Mouse (Mus musculus) MEL (cell line): ENCODE measurements at regions not wholly inside any gene's neighbourhood (a gene's known extent, or its start where the extent isn't known, plus 50 kb on each side); places are given as distances from the start of the nearest gene placed in this dataset.

Experiments
- DNase-seq: peaks from one replicate; pipeline ENCODE4 v3.0.0; 2011; ENCODE audit warnings: low read depth, low spot score
- H3K27ac ChIP-seq: 2 replicates; pipeline ENCODE4 v1.5.1; 2012; ENCODE audit warnings: low read depth, mild to moderate bottlenecking, control low read depth, low read length, moderate library complexity; ENCODE audit not compliant: control insufficient read depth
- H3K27me3 ChIP-seq, 2 experiments: fragments of 150-350 bp in 1 of 2; sonication (generic) in 1 of 2; 2 replicates each; pipeline ENCODE4 v1.6.1; 2012; ENCODE audit warnings: low read length in 2 of 2, mild to moderate bottlenecking in 2 of 2, improper control_type of control experiment in 1 of 2, moderate library complexity in 1 of 2; ENCODE audit not compliant: insufficient read depth in 2 of 2, control insufficient read depth in 1 of 2
- H3K36me3 ChIP-seq, 2 experiments: 2 replicates each; pipeline ENCODE4 v1.6.1; 2012 to 2014; ENCODE audit warnings: low read length in 2 of 2, improper control_type of control experiment in 1 of 2, inconsistent platforms in 1 of 2, mild to moderate bottlenecking in 1 of 2; ENCODE audit not compliant: insufficient read depth in 2 of 2, control insufficient read depth in 1 of 2
- H3K4me1 ChIP-seq, 2 experiments: fragments of 150-350 bp in 1 of 2; sonication (generic) in 1 of 2; 2 replicates each; pipeline ENCODE4 v1.6.1; 2012; ENCODE audit warnings: low read length in 2 of 2, improper control_type of control experiment in 1 of 2, mild to moderate bottlenecking in 1 of 2; ENCODE audit not compliant: insufficient read depth in 2 of 2, control insufficient read depth in 1 of 2
- H3K4me3 ChIP-seq, 2 experiments: fragments of 150-350 bp in 1 of 2; sonication (generic) in 1 of 2; 2 replicates each; pipeline ENCODE4 v1.5.1; 2012; ENCODE audit warnings: low read depth in 2 of 2, low read length in 2 of 2, mild to moderate bottlenecking in 2 of 2, moderate library complexity in 2 of 2, control low read depth in 1 of 2, improper control_type of control experiment in 1 of 2; ENCODE audit not compliant: control insufficient read depth in 1 of 2, insufficient read depth in 1 of 2
- H3K79me2 ChIP-seq: 2 replicates; pipeline ENCODE4 v1.6.1; 2012; ENCODE audit warnings: mild to moderate bottlenecking, low read length, moderate library complexity; ENCODE audit not compliant: control insufficient read depth, poor library complexity, insufficient read depth
- H3K9ac ChIP-seq: 2 replicates; pipeline ENCODE4 v1.6.1; 2012; ENCODE audit warnings: low read depth, mild to moderate bottlenecking, control low read depth, low read length, moderate library complexity; ENCODE audit not compliant: control insufficient read depth, poor library complexity, severe bottlenecking
- H3K9me3 ChIP-seq: fragments of 150-350 bp; sonication (generic); replicated peaks from 2 replicates; pipeline ENCODE4 v1.6.1; 2012; ENCODE audit warnings: mild to moderate bottlenecking, low read length, improper control_type of control experiment, moderate library complexity; ENCODE audit not compliant: insufficient read depth
- CHD2 ChIP-seq: IDR thresholded peaks from 2 replicates; pipeline ENCODE4 v1.6.1; 2011; ENCODE audit warnings: low read length, improper control_type of control experiment
- CTCF ChIP-seq, 3 experiments: IDR thresholded peaks in 2 of 3; conservative IDR thresholded peaks in 1 of 3; 2 replicates each; pipeline ENCODE4 v1.5.1; 2011 to 2012; ENCODE audit warnings: low read length in 3 of 3, low read depth in 2 of 3, mild to moderate bottlenecking in 2 of 3, improper control_type of control experiment in 1 of 3, inconsistent platforms in 1 of 3, mixed read lengths in 1 of 3, moderate library complexity in 1 of 3; ENCODE audit not compliant: control insufficient read depth in 1 of 3, insufficient read depth in 1 of 3, poor library complexity in 1 of 3, severe bottlenecking in 1 of 3
- E2F4 ChIP-seq: IDR thresholded peaks from 2 replicates; pipeline ENCODE4 v1.6.1; 2011; ENCODE audit warnings: low read depth, low read length, improper control_type of control experiment, borderline replicate concordance
- HCFC1 ChIP-seq: IDR thresholded peaks from 2 replicates; pipeline ENCODE4 v1.6.1; 2012; ENCODE audit warnings: low read depth, mild to moderate bottlenecking, inconsistent platforms, low read length, improper control_type of control experiment, moderate library complexity
- KAT2A ChIP-seq: conservative IDR thresholded peaks from 2 replicates; pipeline ENCODE4 v1.6.1; 2012; ENCODE audit warnings: low read depth, low read length, improper control_type of control experiment, inconsistent platforms
- POLR2A ChIP-seq, 2 experiments: IDR thresholded peaks; 2 replicates each; pipeline ENCODE4 v1.6.1; 2011 to 2012; ENCODE audit warnings: low read length in 2 of 2, mild to moderate bottlenecking in 2 of 2, control low read depth in 1 of 2, improper control_type of control experiment in 1 of 2, low read depth in 1 of 2, moderate library complexity in 1 of 2; ENCODE audit not compliant: control insufficient read depth in 1 of 2, insufficient read depth in 1 of 2, poor library complexity in 1 of 2
- POLR2AphosphoS2 ChIP-seq: IDR thresholded peaks from 2 replicates; pipeline ENCODE4 v1.6.1; 2011; ENCODE audit warnings: low read length, improper control_type of control experiment
- SIN3A ChIP-seq: IDR thresholded peaks from 2 replicates; pipeline ENCODE4 v1.6.1; 2012; ENCODE audit warnings: low read length, improper control_type of control experiment, inconsistent platforms
- SMC3 ChIP-seq: IDR thresholded peaks from 2 replicates; pipeline ENCODE4 v1.6.1; 2011; ENCODE audit warnings: low read depth, low read length, improper control_type of control experiment
- UBTF ChIP-seq: IDR thresholded peaks from 2 replicates; pipeline ENCODE4 v1.6.1; 2012; ENCODE audit warnings: low read depth, mild to moderate bottlenecking, inconsistent platforms, low read length, improper control_type of control experiment, moderate library complexity, borderline replicate concordance; ENCODE audit not compliant: insufficient read depth
- USF1 ChIP-seq: IDR thresholded peaks from 2 replicates; pipeline ENCODE4 v1.6.1; 2014; ENCODE audit warnings: low read depth, mild to moderate bottlenecking, inconsistent platforms, low read length, improper control_type of control experiment, moderate library complexity
- USF2 ChIP-seq, 2 experiments: IDR thresholded peaks; 2 replicates each; pipeline ENCODE4 v1.6.1; 2011 to 2012; ENCODE audit warnings: improper control_type of control experiment in 2 of 2, low read length in 2 of 2, borderline replicate concordance in 1 of 2, inconsistent platforms in 1 of 2, low read depth in 1 of 2, mild to moderate bottlenecking in 1 of 2; ENCODE audit not compliant: insufficient read depth in 1 of 2
- ZC3H11A ChIP-seq: IDR thresholded peaks from 2 replicates; pipeline ENCODE4 v1.6.1; 2012; ENCODE audit warnings: low read depth, mild to moderate bottlenecking, inconsistent platforms, low read length, improper control_type of control experiment
- ZKSCAN1 ChIP-seq: IDR thresholded peaks from 2 replicates; pipeline ENCODE4 v1.6.1; 2012; ENCODE audit warnings: low read depth, mild to moderate bottlenecking, inconsistent platforms, low read length, improper control_type of control experiment, moderate library complexity
- ZNF384 ChIP-seq: IDR thresholded peaks from 2 replicates; pipeline ENCODE4 v1.6.1; 2012; ENCODE audit warnings: low read depth, mild to moderate bottlenecking, inconsistent platforms, low read length, improper control_type of control experiment

DNA sequence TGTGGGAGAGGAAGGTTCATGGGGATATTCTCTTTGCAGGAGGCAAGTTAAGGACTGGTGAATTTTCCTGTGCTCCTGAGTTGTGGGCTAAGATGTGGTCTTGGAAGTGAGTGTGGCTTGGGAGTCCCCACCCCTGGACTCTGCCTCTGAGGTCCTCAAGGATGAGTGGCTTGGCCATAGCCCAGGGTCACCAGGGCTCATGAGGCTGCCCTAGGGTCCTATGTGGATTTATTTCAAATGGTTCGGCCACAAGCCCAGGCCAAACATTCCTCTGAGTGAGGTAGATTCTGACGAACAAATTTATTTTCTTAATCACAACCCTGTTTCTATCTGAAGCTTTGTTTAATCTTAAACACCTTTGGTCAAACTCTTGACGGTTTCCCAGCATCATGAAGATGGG is 98.4 kb downstream of the Gm10604 start:
- Histone ChIP-seq H3K4me3 (no peak overlapping the region), H3K36me3 (no peaks in the 10 kb centered on the region), H3K27ac (no peak overlapping the region), H3K9me3 (no peaks in the 10 kb centered on the region), H3K4me1 (no peaks in the 10 kb centered on the region), H3K79me2 (no peaks in the 10 kb centered on the region), H3K9ac (no peak overlapping the region), H3K27me3 (0 out of 4 replicates have a peak, but pooled peaks cover 0 to 1% of the 10 kb centered on the region in 2 experiments)
- no peak for DNase-seq
- TF ChIP-seq UBTF, result no peak

DNA sequence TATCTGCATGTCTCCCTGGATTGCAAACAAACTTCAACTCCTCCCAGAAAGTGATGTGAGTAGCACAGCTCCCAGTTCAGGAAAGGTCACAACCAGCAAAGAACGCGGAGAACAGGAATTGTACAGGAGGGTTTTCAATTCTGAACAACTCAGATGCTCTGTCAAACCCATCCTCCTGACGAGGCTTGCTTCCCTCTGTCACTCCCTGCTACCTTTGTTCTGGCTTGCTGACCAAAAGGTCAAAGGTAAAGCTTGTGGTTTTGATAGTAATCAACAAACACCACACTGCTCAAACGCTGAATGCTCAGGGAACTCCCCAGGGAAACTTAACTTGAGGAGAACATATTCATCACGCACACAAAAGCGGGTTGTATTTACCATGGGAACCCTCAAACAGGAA is 102.4 kb downstream of the Gm10604 start:
- Histone ChIP-seq H3K4me1 (no peaks in the 10 kb centered on the region), H3K36me3 (no peaks in the 10 kb centered on the region), H3K4me3 (no peak overlapping the region), H3K79me2 (no peaks in the 10 kb centered on the region), H3K9me3 (no peaks in the 10 kb centered on the region), H3K27ac (no peak overlapping the region), H3K9ac (no peak overlapping the region), H3K27me3 (no peaks in the 10 kb centered on the region)
- no peak for DNase-seq
- TF ChIP-seq CHD2, result no peak
- no peak for TF ChIP-seq HCFC1
- no peak for TF ChIP-seq SMC3
- TF ChIP-seq E2F4, result no peak
- no peak for TF ChIP-seq UBTF
- TF ChIP-seq ZNF384, result no peak
- TF ChIP-seq USF1, result no peak
- TF ChIP-seq SIN3A, result no peak
- no peak for TF ChIP-seq POLR2A (IDR thresholded peaks at IDR 0.05; ENCODE audit: control insufficient read depth in 1 of 2, insufficient read depth in 1 of 2, low read depth in 1 of 2, low read length in 2 of 2, poor library complexity in 1 of 2)
- no peak for TF ChIP-seq ZC3H11A

- H3K27me3 ChIP-seq, result no peaks in the 10 kb centered on the region
- H3K9ac ChIP-seq, result no peak overlapping the region
- H3K4me1 ChIP-seq, result no peaks in the 10 kb centered on the region
- no peaks in the 10 kb centered on the region for H3K9me3 ChIP-seq
- H3K36me3 ChIP-seq, result no peaks in the 10 kb centered on the region
- H3K79me2 ChIP-seq, result no peaks in the 10 kb centered on the region
- H3K27ac ChIP-seq, result no peak overlapping the region
- DNase-seq, result no peak
- TF ChIP-seq ZKSCAN1 (no peak), SIN3A (no peak), POLR2AphosphoS2 (no peak), CTCF (IDR thresholded peaks at IDR 0.05 in 2 of 3, conservative IDR thresholded peaks at IDR 0.05 in 1 of 3; ENCODE audit: control insufficient read depth in 1 of 3, insufficient read depth in 1 of 3, low read depth in 2 of 3, low read length in 3 of 3, poor library complexity in 1 of 3, severe bottlenecking in 1 of 3) (no peak), USF2 (IDR thresholded peaks at IDR 0.05; ENCODE audit: borderline replicate concordance in 1 of 2, insufficient read depth in 1 of 2, low read depth in 1 of 2, low read length in 2 of 2) (no peak), KAT2A (no peak)
- H3K4me3 ChIP-seq, result no peak overlapping the region
Observed at GRCm38 (mm10) chr4:11877945-11878344, 103.1 kb downstream of the Gm10604 start.
